Mouse (Mus musculus) thymus, postnatal 10 days (tissue): ENCODE measurements around the gene Exoc3l2.

ENCODE experiments used
- DNase-seq, 2 experiments: peaks; one replicate each; pipeline ENCODE4 v3.0.0; 2021; ENCODE audit warnings: low spot score in 2 of 2

Gene Exoc3l2

GRCm38 (mm10) chr7:19456628-19457027, 6.5 kb upstream of the Exoc3l2 start:
- no peak for DNase-seq

- no peak for DNase-seq
Observed at GRCm38 (mm10) chr7:19457414-19458071, 5.6 kb upstream of the Exoc3l2 start.

- peak; percentile 70 to 78 for DNase-seq
Observed at GRCm38 (mm10) chr7:19458072-19458486, 5.1 kb upstream of the Exoc3l2 start.

- peak; percentile 70 to 79 for DNase-seq
Observed at GRCm38 (mm10) chr7:19458591-19459111, 4.5 kb upstream of the Exoc3l2 start, which contains the start of gene Mark4. Gene Mark4, minus strand, starts transcription at chr7:19458821.

GRCm38 (mm10) chr7:19459144-19459870, 3.8 kb upstream of the Exoc3l2 start:
- DNase-seq = no peak

GRCm38 (mm10) chr7:19460500-19460899, 2.6 kb upstream of the Exoc3l2 start:
- DNase-seq = no peak

- DNase-seq = peak; percentile 41 to 67
Observed at GRCm38 (mm10) chr7:19461488-19461887, 1.6 kb upstream of the Exoc3l2 start.

GRCm38 (mm10) chr7:19462443-19462842, 688 bp upstream of the Exoc3l2 start:
- no peak for DNase-seq

GRCm38 (mm10) chr7:19464367-19465307, 1.5 kb downstream of the Exoc3l2 start:
- no peak for DNase-seq

- DNase-seq = no peak
Observed at GRCm38 (mm10) chr7:19466602-19467145, 3.5 kb downstream of the Exoc3l2 start.

- DNase-seq = no peak
Observed at GRCm38 (mm10) chr7:19467638-19468037, 4.5 kb downstream of the Exoc3l2 start.

GRCm38 (mm10) chr7:19468279-19468678, 5.1 kb downstream of the Exoc3l2 start:
- DNase-seq = no peak

- no peak for DNase-seq
Observed at GRCm38 (mm10) chr7:19469404-19469803, 6.3 kb downstream of the Exoc3l2 start.

- no peak for DNase-seq
Observed at GRCm38 (mm10) chr7:19470308-19470707, 7.2 kb downstream of the Exoc3l2 start.

GRCm38 (mm10) chr7:19472403-19472802, 9.3 kb downstream of the Exoc3l2 start:
- DNase-seq = no peak

GRCm38 (mm10) chr7:19473875-19474443, 10.8 kb downstream of the Exoc3l2 start:
- DNase-seq = peak; percentile 41 to 53

GRCm38 (mm10) chr7:19477084-19477483, 14.0 kb downstream of the Exoc3l2 start:
- DNase-seq = no peak

- DNase-seq = no peak
Observed at GRCm38 (mm10) chr7:19477624-19478384, 14.7 kb downstream of the Exoc3l2 start.

- no peak for DNase-seq
Observed at GRCm38 (mm10) chr7:19483281-19483680, 20.1 kb downstream of the Exoc3l2 start.

GRCm38 (mm10) chr7:19485488-19485887, 22.4 kb downstream of the Exoc3l2 start:
- no peak for DNase-seq
